Mouse (Mus musculus) ES-E14 (cell line): ENCODE measurements around the gene Glce. TPM values are rescaled to one million over a fixed set of nuclear protein-coding genes. Genes with fewer than 3 reads are reported as not detected.

Experiments
- DNase-seq: peaks from one replicate; pipeline ENCODE4 v3.0.0-alpha.2; 2013; ENCODE audit warnings: low read depth, low spot score
- H3K27ac ChIP-seq: 2 replicates; pipeline ENCODE4 v1.5.1; 2012; ENCODE audit warnings: low read depth, mild to moderate bottlenecking, low read length, moderate library complexity, mixed read lengths; ENCODE audit not compliant: poor library complexity, insufficient read depth, severe bottlenecking
- H3K36me3 ChIP-seq: 2 replicates; pipeline ENCODE4 v1.6.1; 2012; ENCODE audit warnings: mild to moderate bottlenecking, low read length, moderate library complexity, mixed read lengths; ENCODE audit not compliant: control insufficient read depth, poor library complexity, insufficient read depth, severe bottlenecking
- H3K4me1 ChIP-seq, 2 experiments: fragments of 150-350 bp in 1 of 2; sonication (generic) in 1 of 2; 2 replicates each; pipeline ENCODE4 v1.6.1; 2012; ENCODE audit warnings: low read length in 2 of 2, mild to moderate bottlenecking in 1 of 2, mixed read lengths in 1 of 2; ENCODE audit not compliant: control insufficient read depth in 2 of 2, insufficient read depth in 2 of 2, poor library complexity in 1 of 2
- H3K4me3 ChIP-seq, 2 experiments: fragments of 150-350 bp in 1 of 2; sonication (generic) in 1 of 2; 2 replicates each; pipeline ENCODE4 v1.5.1; 2012; ENCODE audit warnings: low read length in 2 of 2, low read depth in 1 of 2, mild to moderate bottlenecking in 1 of 2, mixed read lengths in 1 of 2; ENCODE audit not compliant: insufficient read depth in 1 of 2, poor library complexity in 1 of 2, severe bottlenecking in 1 of 2
- H3K9ac ChIP-seq: 2 replicates; pipeline ENCODE4 v1.6.1; 2012; ENCODE audit warnings: low read depth, mild to moderate bottlenecking, low read length, mixed read lengths; ENCODE audit not compliant: poor library complexity, insufficient read depth, severe bottlenecking
- H3K9me3 ChIP-seq: fragments of 150-350 bp; sonication (generic); 2 replicates; pipeline ENCODE4 v1.6.1; 2012; ENCODE audit warnings: low read depth, mild to moderate bottlenecking, low read length; ENCODE audit not compliant: control insufficient read depth, insufficient read depth
- CHD2 ChIP-seq: IDR thresholded peaks from 2 replicates; pipeline ENCODE4 v1.6.1; 2014; ENCODE audit warnings: mild to moderate bottlenecking, low read depth, low read length, inconsistent platforms
- HCFC1 ChIP-seq: IDR thresholded peaks from 2 replicates; pipeline ENCODE4 v1.6.1; 2012; ENCODE audit warnings: low read length, inconsistent platforms, borderline replicate concordance; ENCODE audit not compliant: insufficient read depth
- MAFK ChIP-seq: IDR thresholded peaks from 2 replicates; pipeline ENCODE4 v1.6.1; 2014; ENCODE audit warnings: mild to moderate bottlenecking, low read depth, low read length, inconsistent platforms; ENCODE audit not compliant: insufficient read depth
- ZC3H11A ChIP-seq: IDR thresholded peaks from 2 replicates; pipeline ENCODE4 v1.6.1; 2012; ENCODE audit warnings: low read depth, mild to moderate bottlenecking, inconsistent platforms, low read length, borderline replicate concordance
- ZNF384 ChIP-seq: IDR thresholded peaks from 2 replicates; pipeline ENCODE4 v1.6.1; 2012; ENCODE audit warnings: low read depth, low read length, inconsistent platforms
- in situ Hi-C, 2 experiments: fragments of 600-800 bp; cut with MboI; formaldehyde crosslinking; loops; one replicate each; pipeline ENCODE4 v1.15.1; 2025; ENCODE audit warnings: low sequenced_read_pairs in 2 of 2, inconsistent platforms in 1 of 2; ENCODE audit not compliant: unreplicated experiment in 2 of 2
- total RNA-seq: library from RNA; depleted of rRNA; stranded (reverse); fragments of 300-350 nt; gene quantifications from 2 replicates; pipeline ENCODE4 v1.2.3, GENCODE M21; 2012

The Glce gene
- total RNA-seq, 1 experiment: 44.8 TPM

DNA sequence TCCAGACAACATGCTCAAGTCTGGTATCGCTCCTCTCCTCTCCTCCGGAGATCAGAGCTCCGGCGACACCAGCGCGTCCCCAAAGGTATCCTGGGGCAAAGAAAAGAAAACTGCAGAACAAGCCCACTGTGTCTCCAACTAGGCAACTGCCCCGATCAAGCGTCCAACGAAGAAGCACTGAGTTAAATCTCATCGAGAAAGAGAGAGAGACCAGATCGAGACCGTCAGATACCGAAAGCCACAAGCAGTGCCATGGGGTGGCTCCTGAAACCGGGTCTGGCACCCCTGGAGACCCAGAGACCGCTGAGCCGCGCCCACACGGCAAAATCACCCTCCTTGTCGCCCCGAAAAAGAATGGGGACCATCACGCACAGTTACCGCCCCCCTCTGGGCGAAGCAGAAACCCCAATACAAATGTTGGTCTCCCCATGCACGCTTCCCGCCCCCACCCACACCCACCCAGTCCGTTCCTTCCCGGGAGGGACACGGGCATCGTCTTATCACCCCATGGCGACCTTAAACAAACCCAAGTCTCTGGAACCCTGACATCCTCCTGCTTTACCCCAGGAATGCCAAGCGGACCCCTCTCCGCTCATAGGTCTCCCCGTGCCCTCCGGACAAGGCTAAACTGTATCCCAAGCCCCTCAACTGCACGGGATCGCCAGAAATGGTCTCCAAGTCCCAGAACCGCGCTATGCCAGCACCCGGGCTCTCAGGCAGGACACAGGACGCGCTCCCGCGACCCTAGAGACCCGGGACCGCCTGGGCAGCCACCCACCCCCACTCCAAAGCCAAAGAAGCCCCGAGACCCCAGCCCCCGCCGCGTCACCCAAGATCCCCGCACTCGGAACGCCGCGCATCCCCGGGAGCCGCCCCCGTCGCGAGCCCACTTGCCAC, 656 bp downstream of the Glce start:
- Histone ChIP-seq H3K9me3 (no peaks in the 10 kb centered on the region), H3K9ac (peak overlapping the region; percentile 95)
- in situ Hi-C loops: no loop called here

DNA sequence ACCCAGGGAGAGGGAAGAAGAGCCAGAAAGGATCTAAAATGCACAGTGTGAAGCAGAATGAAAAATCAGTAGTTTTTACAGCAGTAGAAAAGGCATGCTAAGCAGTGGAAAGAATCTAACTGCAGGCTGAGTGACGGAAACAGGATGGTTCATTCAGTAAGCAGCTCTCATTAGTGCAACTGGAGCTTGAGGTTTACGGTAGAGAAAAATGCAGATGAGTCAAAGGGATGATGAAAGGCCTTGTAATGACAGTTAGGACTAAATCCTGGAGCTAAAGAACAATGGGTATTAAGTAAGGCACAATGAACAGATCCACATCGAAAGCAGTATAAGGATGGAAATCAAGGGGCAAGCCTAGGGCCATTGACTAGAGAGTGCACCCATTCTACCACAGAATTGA, 3.7 kb downstream of the Glce start:
- TF ChIP-seq HCFC1: no peak
- TF ChIP-seq MAFK: no peak
- TF ChIP-seq ZC3H11A: no peak
- TF ChIP-seq CHD2: no peak
- no peak for TF ChIP-seq ZNF384
- no peak for DNase-seq
- H3K4me1 ChIP-seq: peaks cover 1 to 3% of the 10 kb centered on the region in 2 experiments; a peak in 1 of 4 replicates
- H3K9me3 ChIP-seq: no peaks in the 10 kb centered on the region
- H3K4me3 ChIP-seq: no peak overlapping the region
- no peak overlapping the region for H3K27ac ChIP-seq
- in situ Hi-C loops: no loop called here
- no peak overlapping the region for H3K9ac ChIP-seq
- no peaks in the 10 kb centered on the region for H3K36me3 ChIP-seq

More for the DNA sequence above, 656 bp downstream of the Glce start:
- peaks cover 1 to 3% of the 10 kb centered on the region in 2 experiments; a peak in 1 of 4 replicates for H3K4me1 ChIP-seq
- no peak for DNase-seq
- TF ChIP-seq MAFK (no peak), ZC3H11A (no peak), CHD2 (no peak), ZNF384 (no peak), HCFC1 (no peak)
- no peaks in the 10 kb centered on the region for H3K36me3 ChIP-seq
- no peak overlapping the region for H3K27ac ChIP-seq
- H3K4me3 ChIP-seq: peak overlapping the region; percentile 88 to 94

DNA sequence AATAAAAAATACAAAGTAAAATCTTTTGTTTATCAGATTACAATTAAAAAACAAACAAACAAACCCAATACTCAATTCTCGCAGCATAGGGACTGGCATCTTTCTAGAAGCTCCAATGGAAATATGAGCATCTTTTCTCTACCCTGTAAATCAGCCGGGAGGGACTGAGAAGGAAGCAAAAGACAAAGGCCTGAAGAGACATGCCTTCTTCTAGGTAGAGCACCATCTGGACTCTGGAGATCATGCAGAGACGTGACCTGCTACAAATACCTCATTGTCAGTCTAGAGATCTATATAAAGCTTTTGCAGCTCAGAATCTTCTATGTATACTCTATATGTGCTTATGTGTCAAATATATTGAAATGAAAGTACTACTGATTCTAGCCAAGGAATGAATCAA, 6.6 kb downstream of the Glce start:
- Histone ChIP-seq H3K9ac (no peak overlapping the region), H3K36me3 (no peaks in the 10 kb centered on the region), H3K4me3 (no peak overlapping the region), H3K9me3 (no peaks in the 10 kb centered on the region), H3K4me1 (no peaks in the 10 kb centered on the region), H3K27ac (no peak overlapping the region)
- TF ChIP-seq CHD2 (no peak), ZC3H11A (no peak), ZNF384 (no peak), MAFK (no peak), HCFC1 (no peak)
- in situ Hi-C loops: no loop called here
- DNase-seq: no peak

DNA sequence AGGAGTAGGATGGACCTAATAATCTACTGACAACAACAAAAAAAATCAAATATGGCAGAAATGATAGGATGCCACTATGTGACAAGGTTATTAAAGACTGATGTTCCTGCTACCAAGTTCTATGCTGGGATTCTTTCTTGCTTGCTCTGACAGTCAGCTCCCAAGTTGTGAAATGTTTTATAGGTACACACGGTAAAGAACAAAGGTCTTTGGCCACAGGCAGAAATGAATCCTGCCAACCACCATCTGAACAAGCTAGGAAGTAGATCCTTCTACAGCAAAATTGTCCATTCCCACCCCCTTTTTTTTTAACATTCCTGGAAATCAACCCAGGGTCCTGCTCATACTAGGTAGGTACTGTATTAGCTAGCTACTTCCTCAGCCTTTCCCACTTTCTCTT, 25.9 kb downstream of the Glce start:
- Histone ChIP-seq H3K4me3 (no peak overlapping the region), H3K36me3 (no peaks in the 10 kb centered on the region), H3K27ac (no peak overlapping the region), H3K9me3 (no peaks in the 10 kb centered on the region), H3K9ac (no peak overlapping the region), H3K4me1 (no peaks in the 10 kb centered on the region)
- no peak for TF ChIP-seq ZNF384
- TF ChIP-seq MAFK: no peak
- TF ChIP-seq CHD2: no peak
- no peak for TF ChIP-seq HCFC1
- TF ChIP-seq ZC3H11A: no peak
- in situ Hi-C loops: no loop called here
- DNase-seq: no peak
